Mouse (Mus musculus) midbrain, embryonic 15.5 days (tissue): Measurements from ENCODE around the gene Rad23b. TPM values are rescaled to one million over a fixed set of nuclear protein-coding genes. Genes with fewer than 3 reads are reported as not detected.

ENCODE experiments used
- ATAC-seq: fragments of 200-750 bp; cut with Nextera tagmentation; replicated peaks from 2 replicates; pipeline ENCODE4 v1.8.0; 2017; ENCODE audit warnings: moderate TSS enrichment
- H3K27ac ChIP-seq: fragments of 300-500 bp; sonication (generic); 2 replicates; pipeline ENCODE4 v1.5.1; 2015; ENCODE audit warnings: mild to moderate bottlenecking, inconsistent platforms
- H3K27me3 ChIP-seq: fragments of 300-500 bp; sonication (generic); replicated peaks from 2 replicates; pipeline ENCODE4 v1.6.1; 2015; ENCODE audit warnings: inconsistent platforms
- H3K36me3 ChIP-seq: fragments of 300-500 bp; sonication (generic); replicated peaks from 2 replicates; pipeline ENCODE4 v1.6.1; 2015; ENCODE audit warnings: inconsistent platforms
- H3K4me1 ChIP-seq: fragments of 300-500 bp; sonication (generic); 2 replicates; pipeline ENCODE4 v1.6.1; 2015; ENCODE audit warnings: inconsistent platforms
- H3K4me2 ChIP-seq: fragments of 300-500 bp; sonication (generic); 2 replicates; pipeline ENCODE4 v1.6.1; 2015; ENCODE audit warnings: inconsistent platforms, mild to moderate bottlenecking, moderate library complexity
- H3K4me3 ChIP-seq: fragments of 300-500 bp; sonication (generic); 2 replicates; pipeline ENCODE4 v1.5.1; 2015; ENCODE audit warnings: mild to moderate bottlenecking, inconsistent platforms
- H3K9ac ChIP-seq: fragments of 300-500 bp; sonication (generic); 2 replicates; pipeline ENCODE4 v1.6.1; 2015; ENCODE audit warnings: mild to moderate bottlenecking, inconsistent platforms
- H3K9me3 ChIP-seq: fragments of 300-500 bp; sonication (generic); 2 replicates; pipeline ENCODE4 v1.6.1; 2016; ENCODE audit warnings: inconsistent platforms
- WGBS: fragments of 180-500 bp; shearing (Covaris S2); methylation state at CpG from one replicate; pipeline ENCODE4 v1.1.7; 2015; ENCODE audit warnings: mixed read lengths; 5-methylcytosine and 5-hydroxymethylcytosine counted together
- polyA plus RNA-seq: library from polyadenylated mRNA; unstranded; fragments of >200 nt; fragmentation: Nextera tagmentation; extraction: Ambion mirVana; gene quantifications from 2 replicates; pipeline ENCODE4 v1.2.1, GENCODE M21; 2015

Gene Rad23b
- polyA plus RNA-seq, 1 experiment from 2014 or later: 90.9 TPM

DNA sequence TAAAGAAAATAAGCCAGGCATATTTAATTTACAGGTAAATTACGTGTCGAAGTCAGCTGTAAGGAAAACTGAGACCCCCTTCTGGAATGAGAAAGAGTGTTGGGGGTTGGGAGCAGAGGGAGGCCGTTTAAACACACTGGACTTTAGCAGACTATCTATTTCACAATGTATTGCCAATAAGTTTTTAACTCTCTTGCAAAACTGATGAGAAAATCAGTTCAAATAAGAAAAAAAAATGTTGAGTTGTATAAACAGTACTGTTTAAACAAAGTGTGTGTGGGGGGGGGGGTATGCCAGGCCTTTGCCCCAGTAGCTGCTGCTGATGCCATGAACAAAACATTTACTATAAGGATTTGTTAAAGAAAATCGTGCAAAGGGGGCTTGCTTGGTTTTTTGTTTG lies 10.5 kb upstream of the Rad23b start:
- H3K9me3 ChIP-seq: no peaks in the 10 kb centered on the region
- ATAC-seq: no peak
- WGBS: 80% methylated on average over 4 of the region's 4 CpGs
- no peak overlapping the region for H3K4me2 ChIP-seq
- no peak overlapping the region for H3K27ac ChIP-seq
- no peak overlapping the region for H3K4me3 ChIP-seq
- no peaks in the 10 kb centered on the region for H3K27me3 ChIP-seq
- H3K4me1 ChIP-seq: no peaks in the 10 kb centered on the region
- no peak overlapping the region for H3K9ac ChIP-seq
- H3K36me3 ChIP-seq: no peaks in the 10 kb centered on the region

DNA sequence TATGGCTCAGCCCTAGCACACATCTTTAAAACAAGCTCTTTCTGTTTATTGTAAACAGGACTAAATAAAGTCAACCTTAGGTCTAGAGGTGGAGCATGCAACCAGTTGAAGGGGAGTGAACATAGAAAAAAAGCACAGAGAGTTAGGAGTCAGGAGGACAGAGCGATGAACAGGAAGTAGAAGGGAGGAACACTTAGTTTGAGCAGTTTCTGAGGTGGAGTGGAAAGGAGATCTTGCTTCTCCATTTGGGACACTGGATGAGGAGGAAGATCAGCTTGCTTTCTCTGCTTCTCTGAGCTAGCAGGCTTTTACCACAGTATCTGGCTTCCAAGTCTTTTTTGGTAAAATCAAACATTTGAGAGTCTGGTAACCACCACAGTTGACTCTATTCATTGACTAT lies 8.0 kb upstream of the Rad23b start:
- 95% methylated on average over 1 of the region's 1 CpGs for WGBS
- H3K27me3 ChIP-seq: no peaks in the 10 kb centered on the region
- no peak overlapping the region for H3K4me2 ChIP-seq
- no peaks in the 10 kb centered on the region for H3K9me3 ChIP-seq
- no peak for ATAC-seq
- no peak overlapping the region for H3K27ac ChIP-seq
- H3K36me3 ChIP-seq: no peaks in the 10 kb centered on the region
- H3K9ac ChIP-seq: no peak overlapping the region
- no peak overlapping the region for H3K4me3 ChIP-seq
- H3K4me1 ChIP-seq: no peaks in the 10 kb centered on the region

DNA sequence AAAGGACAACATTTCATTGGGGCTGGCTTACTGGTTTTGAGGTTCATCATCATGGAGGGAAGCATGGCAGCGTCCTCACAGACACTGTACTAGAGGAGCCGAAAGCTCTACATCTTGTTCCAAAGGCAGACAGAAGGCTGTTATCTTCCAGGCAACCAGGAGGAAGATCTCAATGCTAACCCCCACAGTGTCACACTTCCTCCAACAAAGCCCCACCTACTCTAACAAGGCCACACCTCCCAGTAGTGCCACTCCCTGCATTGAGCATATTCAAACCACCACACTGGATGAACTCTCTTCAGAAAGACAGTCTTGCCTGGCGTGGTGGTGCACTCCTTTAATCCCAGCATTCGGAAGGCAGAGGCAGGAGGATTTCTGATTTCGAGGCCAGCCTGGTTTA lies 7.2 kb upstream of the Rad23b start:
- 93% methylated on average over 5 of the region's 5 CpGs for WGBS
- Histone ChIP-seq H3K4me2 (no peak overlapping the region), H3K27ac (no peak overlapping the region), H3K9ac (no peak overlapping the region), H3K36me3 (no peaks in the 10 kb centered on the region), H3K9me3 (no peaks in the 10 kb centered on the region), H3K4me3 (no peak overlapping the region), H3K4me1 (no peaks in the 10 kb centered on the region), H3K27me3 (no peaks in the 10 kb centered on the region)
- no peak for ATAC-seq

DNA sequence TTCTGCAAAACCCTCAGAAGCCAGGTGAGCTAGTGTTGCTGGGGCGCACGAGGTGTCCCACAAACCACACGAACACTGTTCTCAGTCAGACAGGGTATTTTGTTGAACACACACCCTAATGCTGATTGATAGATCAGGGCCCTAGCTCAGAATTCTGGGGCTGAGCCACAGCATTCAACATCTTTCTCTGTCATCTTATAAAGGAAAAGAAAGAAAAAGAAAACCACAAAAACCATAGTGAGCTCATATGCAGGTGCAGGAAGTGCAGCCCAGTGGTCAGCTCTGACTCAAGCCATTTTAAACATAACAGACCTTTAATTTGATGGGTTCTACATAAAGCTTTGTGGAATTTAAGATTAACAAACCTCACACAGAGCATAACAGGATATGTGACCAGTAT lies 6.6 kb upstream of the Rad23b start:
- WGBS: 91% methylated on average over 3 of the region's 3 CpGs
- Histone ChIP-seq H3K4me1 (peaks cover under 1% of the 10 kb centered on the region), H3K27me3 (no peaks in the 10 kb centered on the region), H3K4me2 (no peak overlapping the region), H3K27ac (no peak overlapping the region), H3K36me3 (no peaks in the 10 kb centered on the region), H3K9me3 (no peaks in the 10 kb centered on the region), H3K9ac (no peak overlapping the region), H3K4me3 (no peak overlapping the region)
- ATAC-seq: no peak

DNA sequence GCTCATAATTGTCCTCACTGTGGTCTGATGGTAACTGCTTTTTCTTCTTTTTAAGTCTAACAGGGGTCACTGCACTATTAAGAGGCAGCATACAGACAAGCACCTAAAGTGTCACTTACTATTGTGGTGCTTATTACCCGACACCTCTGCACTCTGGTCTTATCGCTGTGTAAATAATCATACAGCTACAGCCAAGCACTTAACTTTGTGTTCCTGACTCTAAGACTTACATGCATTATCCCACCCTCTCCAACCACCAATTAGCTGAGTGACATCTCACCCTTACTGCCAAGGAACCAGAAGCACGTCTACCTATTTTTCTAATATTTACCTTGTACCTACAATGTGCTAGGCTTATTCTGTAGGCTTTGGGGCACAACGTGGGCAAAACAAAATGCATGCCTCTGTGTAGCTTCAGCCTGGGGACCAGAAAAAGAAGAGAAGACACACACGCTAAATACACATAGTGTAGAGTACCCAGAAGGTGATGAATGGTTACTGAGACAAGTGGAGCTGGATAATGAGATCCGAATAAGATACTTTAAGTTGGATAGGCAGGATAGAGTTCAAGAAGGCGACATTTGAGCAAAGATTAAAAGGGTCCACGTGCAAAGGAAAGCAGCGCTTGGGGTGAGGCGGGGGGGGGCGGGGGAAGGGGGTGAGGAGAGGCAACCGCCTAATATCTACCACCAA lies 938 bp upstream of the Rad23b start:
- Histone ChIP-seq H3K4me3 (peak overlapping the region; percentile 69), H3K36me3 (no peaks in the 10 kb centered on the region), H3K9ac (peak overlapping the region; percentile 67), H3K4me2 (peak overlapping the region; percentile 60), H3K4me1 (peaks cover 30% of the 10 kb centered on the region), H3K27me3 (no peaks in the 10 kb centered on the region), H3K9me3 (no peaks in the 10 kb centered on the region), H3K27ac (peak overlapping the region; percentile 94)
- ATAC-seq: peak; percentile 7
- WGBS: 6% methylated on average over 12 of the region's 12 CpGs

DNA sequence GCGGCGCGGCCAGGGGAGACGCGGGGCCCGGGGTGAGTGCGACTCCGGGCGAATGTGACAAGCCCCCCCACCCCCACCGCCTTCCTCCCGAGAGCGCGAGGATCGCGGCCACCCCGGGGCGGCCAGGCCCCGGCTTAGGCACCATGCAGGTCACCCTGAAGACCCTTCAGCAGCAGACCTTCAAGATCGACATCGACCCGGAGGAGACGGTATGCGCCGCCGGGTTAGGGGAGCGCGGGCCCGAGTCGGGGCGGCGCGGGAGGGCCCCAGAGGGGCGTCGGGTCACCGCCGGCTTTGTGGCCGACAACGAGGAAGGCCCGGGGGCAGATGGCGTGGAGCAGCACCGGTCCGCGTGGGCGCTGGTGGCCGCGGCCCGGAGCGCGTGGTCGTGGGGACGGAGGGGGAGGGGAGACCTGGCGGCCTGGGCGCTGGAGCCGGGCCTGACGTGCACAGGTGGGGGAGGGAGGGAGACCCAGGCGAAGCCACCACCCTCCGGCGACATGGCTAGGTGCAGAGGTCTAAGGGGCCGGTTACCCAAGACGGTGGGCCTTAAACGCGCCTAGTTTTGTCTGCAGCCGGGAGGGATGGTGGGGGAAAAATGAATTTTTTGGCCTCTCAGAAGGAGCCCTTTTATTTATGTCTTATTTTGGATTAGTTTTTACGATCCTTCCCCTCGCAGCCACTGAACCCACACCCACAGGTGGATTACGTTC lies 532 bp downstream of the Rad23b start:
- WGBS: under 1% methylated on average over 61 of the region's 66 CpGs
- H3K27ac ChIP-seq: peak overlapping the region; percentile 94
- no peaks in the 10 kb centered on the region for H3K27me3 ChIP-seq
- H3K36me3 ChIP-seq: no peaks in the 10 kb centered on the region
- H3K9me3 ChIP-seq: no peaks in the 10 kb centered on the region
- H3K4me1 ChIP-seq: peaks cover 32% of the 10 kb centered on the region
- peak; percentile 68 for ATAC-seq
- H3K9ac ChIP-seq: peak overlapping the region; percentile 83
- H3K4me2 ChIP-seq: peak overlapping the region; percentile 68
- H3K4me3 ChIP-seq: peak overlapping the region; percentile 69

DNA sequence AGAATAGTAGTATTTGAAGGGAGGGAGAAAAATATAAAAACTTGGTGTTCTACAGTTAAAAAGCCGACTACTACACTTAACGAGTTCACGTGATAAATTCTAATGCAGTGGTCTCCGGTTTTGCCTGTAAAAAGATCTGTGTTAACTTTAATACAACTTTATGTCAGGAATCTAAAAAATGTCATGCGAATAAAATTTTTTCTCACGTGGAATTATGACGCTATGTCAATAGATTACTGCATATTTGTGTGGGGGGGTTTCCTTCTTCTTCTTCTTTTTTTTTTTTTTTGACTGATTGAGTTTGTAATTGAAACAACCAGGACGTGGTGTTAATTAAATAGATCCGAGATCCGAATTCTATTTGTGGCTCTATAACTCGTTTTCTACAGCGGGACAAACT lies 1.2 kb downstream of the Rad23b start:
- WGBS: 18% methylated on average over 12 of the region's 12 CpGs
- Histone ChIP-seq H3K36me3 (no peaks in the 10 kb centered on the region), H3K4me1 (peaks cover 32% of the 10 kb centered on the region), H3K9ac (peak overlapping the region; percentile 83), H3K27me3 (no peaks in the 10 kb centered on the region), H3K4me3 (peak overlapping the region; percentile 69), H3K9me3 (no peaks in the 10 kb centered on the region), H3K27ac (peak overlapping the region; percentile 94; the same call in 1 of the 2 replicates), H3K4me2 (peak overlapping the region; percentile 68)
- ATAC-seq: no peak

DNA sequence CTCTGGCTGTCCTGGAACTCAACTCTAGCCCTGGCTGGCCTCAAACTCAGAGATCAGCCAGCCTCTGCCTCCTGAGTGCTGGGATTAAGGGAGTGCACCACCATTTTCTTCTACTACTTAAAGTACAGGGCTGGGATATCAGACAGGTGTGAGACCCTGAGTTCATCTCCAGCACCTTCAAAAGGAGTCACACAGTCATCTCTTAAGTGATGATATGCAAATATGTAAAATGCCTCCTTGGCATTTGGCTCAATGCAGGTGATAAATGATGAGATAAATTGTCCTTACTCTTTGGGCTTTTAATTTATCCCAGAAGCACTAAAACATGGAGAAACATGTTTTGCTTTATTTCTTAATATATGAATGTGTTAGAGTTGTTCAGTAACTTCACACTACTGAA lies 2.0 kb downstream of the Rad23b start:
- Histone ChIP-seq H3K27me3 (no peaks in the 10 kb centered on the region), H3K27ac (no peak overlapping the region), H3K4me3 (no peak overlapping the region), H3K4me2 (peak overlapping the region; percentile 23; the same call in 1 of the 2 replicates), H3K9ac (no peak overlapping the region), H3K4me1 (peaks cover 32% of the 10 kb centered on the region), H3K9me3 (no peaks in the 10 kb centered on the region), H3K36me3 (no peaks in the 10 kb centered on the region)
- no peak for ATAC-seq

DNA sequence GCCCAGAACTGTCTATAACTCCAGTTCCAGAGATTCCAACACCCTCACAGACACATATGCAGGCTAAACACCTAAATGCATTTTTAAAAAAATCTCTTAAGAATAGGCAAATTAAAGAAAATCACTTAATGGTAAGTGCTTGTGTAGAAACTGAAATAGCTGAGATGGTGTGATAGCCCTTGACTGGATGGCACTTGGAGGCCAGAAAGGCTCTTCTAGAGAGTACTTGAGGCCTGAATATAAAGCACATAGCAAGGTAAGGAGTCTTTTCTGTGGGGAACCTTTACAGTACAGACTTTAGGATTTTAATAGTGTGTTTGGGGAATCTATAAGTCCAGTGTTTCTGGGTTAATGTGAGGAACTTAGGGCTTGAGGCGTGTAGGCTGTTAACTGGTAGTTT lies 4.2 kb downstream of the Rad23b start:
- H3K4me3 ChIP-seq: no peak overlapping the region
- H3K9me3 ChIP-seq: no peaks in the 10 kb centered on the region
- WGBS: 96% methylated on average over 1 of the region's 1 CpGs
- H3K4me2 ChIP-seq: no peak overlapping the region
- H3K4me1 ChIP-seq: peaks cover 31% of the 10 kb centered on the region
- ATAC-seq: no peak
- H3K27ac ChIP-seq: no peak overlapping the region
- no peak overlapping the region for H3K9ac ChIP-seq
- H3K27me3 ChIP-seq: no peaks in the 10 kb centered on the region
- H3K36me3 ChIP-seq: no peaks in the 10 kb centered on the region

DNA sequence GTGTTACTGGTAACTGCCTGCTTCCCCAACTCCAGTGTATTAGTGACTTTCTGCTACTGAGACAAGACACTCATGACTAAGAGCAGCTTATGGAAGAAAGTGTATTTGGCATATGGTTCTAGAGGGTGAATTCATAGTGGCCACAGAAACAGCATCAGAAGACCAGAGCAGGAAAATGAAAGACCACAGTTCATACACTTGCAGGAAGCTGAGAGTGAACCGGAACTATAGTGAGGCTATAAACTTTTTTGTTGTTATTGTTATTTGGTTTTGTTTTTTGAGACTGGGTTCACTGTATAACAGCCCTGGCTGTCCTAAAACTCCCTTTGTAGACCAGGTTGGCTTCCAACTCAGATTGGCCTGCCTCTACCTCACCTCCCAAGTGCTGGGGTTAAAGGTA lies 6.0 kb downstream of the Rad23b start:
- ATAC-seq: no peak
- Histone ChIP-seq H3K9me3 (no peaks in the 10 kb centered on the region), H3K4me3 (no peak overlapping the region), H3K9ac (no peak overlapping the region), H3K4me2 (no peak overlapping the region), H3K36me3 (no peaks in the 10 kb centered on the region), H3K27me3 (no peaks in the 10 kb centered on the region), H3K4me1 (peaks cover 30% of the 10 kb centered on the region), H3K27ac (no peak overlapping the region)
- WGBS: 88% methylated on average over 1 of the region's 1 CpGs

DNA sequence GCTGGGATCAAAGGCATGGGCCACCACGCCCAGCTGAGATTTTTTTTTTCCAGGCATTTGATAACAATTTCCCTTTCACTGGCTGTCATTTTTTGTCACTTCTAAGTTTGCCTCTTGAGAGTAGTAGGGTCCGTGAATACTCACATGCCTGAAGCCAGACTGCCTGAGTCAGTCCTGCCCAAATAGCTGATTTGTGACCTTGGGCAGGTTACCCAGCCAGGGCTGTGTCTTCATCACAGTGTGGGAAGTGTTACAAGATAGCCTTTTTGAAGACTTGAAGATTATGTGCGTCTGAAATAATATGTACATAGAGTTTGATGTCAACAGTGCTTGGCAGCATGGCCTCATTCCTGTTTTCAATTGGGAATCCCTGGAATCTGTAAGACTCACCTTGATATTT lies 6.9 kb downstream of the Rad23b start:
- no peak overlapping the region for H3K4me2 ChIP-seq
- H3K36me3 ChIP-seq: no peaks in the 10 kb centered on the region
- no peak overlapping the region for H3K9ac ChIP-seq
- peaks cover 24% of the 10 kb centered on the region for H3K4me1 ChIP-seq
- H3K27me3 ChIP-seq: no peaks in the 10 kb centered on the region
- ATAC-seq: no peak
- H3K9me3 ChIP-seq: no peaks in the 10 kb centered on the region
- H3K27ac ChIP-seq: no peak overlapping the region
- no peak overlapping the region for H3K4me3 ChIP-seq
- 91% methylated on average over 3 of the region's 3 CpGs for WGBS

DNA sequence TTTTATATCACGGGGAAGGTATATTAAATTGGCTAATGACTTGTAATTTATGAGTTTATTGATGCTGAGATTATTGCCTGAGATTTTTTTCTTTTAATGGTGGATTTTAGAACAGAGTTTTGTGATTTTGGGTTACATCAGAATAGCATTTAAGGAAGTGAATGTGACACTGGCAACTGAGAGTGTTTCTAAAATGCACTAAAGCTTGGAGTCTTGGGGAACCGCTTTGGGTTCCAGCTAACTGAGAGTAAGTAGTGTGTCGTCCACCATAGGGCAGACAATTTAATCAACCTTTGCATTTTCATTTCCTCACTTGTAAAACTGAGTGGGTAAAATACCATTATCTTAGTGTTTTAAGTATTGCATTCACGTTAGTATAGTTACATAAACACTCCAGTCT lies 14.0 kb downstream of the Rad23b start:
- Histone ChIP-seq H3K9me3 (no peaks in the 10 kb centered on the region), H3K27me3 (no peaks in the 10 kb centered on the region), H3K9ac (no peak overlapping the region), H3K4me2 (no peak overlapping the region), H3K4me3 (no peak overlapping the region), H3K36me3 (no peaks in the 10 kb centered on the region; the same call in 1 of the 2 replicates), H3K27ac (no peak overlapping the region), H3K4me1 (no peaks in the 10 kb centered on the region)
- WGBS: 95% methylated on average over 4 of the region's 4 CpGs
- ATAC-seq: no peak

DNA sequence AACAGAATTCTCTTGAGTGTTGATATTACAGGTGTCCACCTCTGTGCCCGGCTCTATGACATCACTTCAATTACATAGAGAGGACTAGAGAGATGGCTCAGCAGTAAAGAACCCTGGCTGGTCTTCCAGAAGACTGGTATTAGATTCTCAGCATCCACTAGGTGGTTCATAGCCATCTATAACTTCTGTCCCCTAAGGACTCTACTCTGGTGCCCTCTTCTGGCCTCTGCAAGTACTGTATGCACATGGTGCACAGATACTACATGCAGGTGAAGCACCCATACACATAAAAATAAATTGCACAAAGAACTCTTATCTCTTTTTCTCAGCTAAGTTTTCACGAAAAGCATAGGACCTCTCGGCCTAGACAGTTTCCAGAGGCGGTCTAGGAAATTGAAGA lies 14.5 kb downstream of the Rad23b start:
- 95% methylated on average over 4 of the region's 4 CpGs for WGBS
- no peak overlapping the region for H3K27ac ChIP-seq
- H3K9me3 ChIP-seq: no peaks in the 10 kb centered on the region
- no peaks in the 10 kb centered on the region for H3K4me1 ChIP-seq
- H3K9ac ChIP-seq: no peak overlapping the region
- peaks cover 4% of the 10 kb centered on the region; the same call in 1 of the 2 replicates for H3K36me3 ChIP-seq
- no peaks in the 10 kb centered on the region for H3K27me3 ChIP-seq
- no peak for ATAC-seq
- no peak overlapping the region for H3K4me3 ChIP-seq
- H3K4me2 ChIP-seq: no peak overlapping the region
